Mouse (Mus musculus): ENCODE results near the gene Sdf4. TPM values are rescaled to one million over a fixed set of nuclear protein-coding genes. Genes with fewer than 3 reads are reported as not detected.

Sdf4 gene
- polyA plus RNA-seq (2015; fragmentation: Nextera tagmentation; extraction: Ambion mirVana), result 125 and 128 TPM in 2 replicates

DNA sequence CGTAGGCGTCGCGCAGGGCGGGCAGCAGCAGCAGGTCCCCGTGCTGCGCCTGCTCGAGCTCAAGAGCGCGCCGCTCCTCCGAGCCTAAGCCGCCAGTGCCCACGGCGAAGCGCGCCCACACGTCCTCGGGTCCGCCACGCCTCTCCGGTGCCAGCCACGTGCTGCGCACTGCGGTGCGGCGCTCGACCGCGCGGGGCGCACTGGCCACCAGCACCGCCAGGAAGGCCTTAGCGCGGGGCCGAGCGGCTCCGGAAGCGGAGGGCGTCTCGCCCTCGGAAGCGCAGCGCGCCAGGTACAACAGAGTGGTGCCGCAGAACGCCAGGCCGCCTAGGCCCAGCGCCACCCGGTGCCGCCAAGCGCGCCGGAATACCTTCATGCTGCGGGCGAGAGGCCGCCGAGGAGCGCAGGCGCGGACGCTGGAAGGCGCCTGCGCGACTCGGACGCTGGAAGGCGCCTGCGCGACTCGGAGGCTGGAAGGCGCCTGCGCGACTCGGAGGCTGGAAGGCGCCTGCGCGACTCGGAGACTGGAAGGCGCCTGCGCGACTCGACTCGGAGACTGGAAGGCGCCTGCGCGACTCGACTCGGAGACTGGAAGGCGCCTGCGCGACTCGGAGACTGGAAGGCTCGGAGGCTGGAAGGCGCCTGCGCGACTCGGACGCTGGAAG, at the start of gene Sdf4, which contains the start of gene B3galt6:
TSS of gene Sdf4 (plus strand) at position 632 of the 665 bp plus-strand sequence.
TSS of gene B3galt6 (minus strand) at position 409 of the 665 bp plus-strand sequence.
- Histone ChIP-seq H3K36me3 (peaks cover 21% of the 10 kb centered on the region), H3K4me2 (replicated peaks) (peak within 1 kb of the TSS; percentile 98), H3K9ac (replicated peaks) (peak within 1 kb of the TSS; percentile 85), H3K4me3 (replicated peaks) (peak within 1 kb of the TSS; percentile 89), H3K9me3 (no peaks in the 10 kb centered on the region), H3K4me1 (replicated peaks) (peaks cover 37% of the 10 kb centered on the region), H3K27me3 (no peaks in the 10 kb centered on the region), H3K27ac (peak within 1 kb of the TSS; percentile 94)
- under 1% methylated on average over 98 of the region's 99 CpGs for whole genome bisulfite sequencing
- ATAC-seq, result peak; percentile 89

DNA sequence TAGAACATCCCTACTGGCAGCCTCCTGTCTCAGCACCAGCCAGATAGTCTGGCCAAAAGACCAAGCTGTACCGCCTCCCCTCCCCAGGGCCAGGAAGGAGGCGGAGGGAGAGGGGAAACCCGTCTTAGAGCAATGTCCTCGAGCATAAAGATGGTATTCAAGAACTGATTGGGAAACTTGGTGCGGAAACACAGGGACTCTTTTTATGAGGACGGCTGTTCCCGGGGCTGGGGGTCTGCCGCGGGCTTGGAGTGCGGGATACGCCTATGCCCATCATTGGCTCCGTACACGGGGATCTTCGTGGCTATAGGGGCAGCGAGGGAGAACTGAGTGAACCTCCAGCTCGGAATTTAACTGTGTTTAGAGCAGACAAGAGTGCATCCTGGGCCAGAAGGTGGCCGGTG, 49.6 kb upstream of the Sdf4 start:
- Histone ChIP-seq H3K27me3 (peaks cover 10% of the 10 kb centered on the region; the same call in 1 of the 2 replicates), H3K4me3 (replicated peaks) (peak overlapping the region; percentile 96), H3K4me1 (replicated peaks) (peaks cover 25% of the 10 kb centered on the region), H3K9me3 (no peaks in the 10 kb centered on the region), H3K36me3 (peaks cover 16% of the 10 kb centered on the region), H3K9ac (replicated peaks) (peak overlapping the region; percentile 94), H3K4me2 (replicated peaks) (peak overlapping the region; percentile 88), H3K27ac (peak overlapping the region; percentile 86)
- ATAC-seq, result peak; percentile 68
- WGBS, result under 1% methylated on average over 17 of the region's 17 CpGs

DNA sequence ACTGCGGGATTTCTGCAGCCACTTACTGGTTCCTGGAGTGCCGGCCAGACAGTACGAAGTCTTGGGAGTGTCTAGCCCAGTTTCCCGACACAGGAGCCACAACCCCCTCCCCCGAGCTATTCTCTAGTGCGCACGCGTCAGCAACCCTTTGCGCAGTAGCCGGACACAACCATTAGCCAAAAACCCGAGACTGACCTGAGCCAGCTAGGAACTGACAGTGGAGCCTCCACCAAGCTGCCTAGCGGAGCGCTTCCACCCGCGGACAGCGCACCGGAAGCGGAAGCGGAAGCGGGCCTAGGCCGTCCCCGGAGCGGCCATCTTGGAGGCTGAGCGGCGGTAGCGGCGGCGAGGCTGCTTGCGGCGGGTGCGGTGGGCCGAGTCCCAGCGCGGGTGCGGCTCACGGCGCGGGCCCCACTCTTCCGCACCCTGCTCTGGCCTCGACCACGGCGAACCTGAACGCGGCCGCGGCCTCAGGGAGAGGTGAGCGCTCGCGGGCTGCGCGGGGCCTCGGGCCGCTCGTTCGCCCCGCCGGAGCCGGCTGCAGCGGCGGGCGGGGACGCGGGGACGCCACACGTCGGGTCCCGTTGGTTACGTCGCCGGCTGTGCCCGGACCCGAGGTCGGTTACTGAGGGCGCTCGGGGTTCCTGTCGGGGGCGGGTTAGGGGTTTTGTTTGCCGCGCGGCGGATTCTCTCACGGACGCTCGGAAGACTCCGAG, 49.0 kb upstream of the Sdf4 start, which contains the start of gene Ube2j2:
TSS of gene Ube2j2 (plus strand) at position 298 of the 716 bp plus-strand sequence.
- under 1% methylated on average over 85 of the region's 85 CpGs for WGBS
- Histone ChIP-seq H3K9me3 (no peaks in the 10 kb centered on the region), H3K4me1 (replicated peaks) (peaks cover 25% of the 10 kb centered on the region), H3K36me3 (peaks cover 22% of the 10 kb centered on the region), H3K27ac (peak within 1 kb of the TSS; percentile 86), H3K9ac (replicated peaks) (peak within 1 kb of the TSS; percentile 94), H3K4me3 (replicated peaks) (peak within 1 kb of the TSS; percentile 96), H3K27me3 (peaks cover 10% of the 10 kb centered on the region; the same call in 1 of the 2 replicates), H3K4me2 (replicated peaks) (peak within 1 kb of the TSS; percentile 88)
- ATAC-seq, result peak; percentile 99

DNA sequence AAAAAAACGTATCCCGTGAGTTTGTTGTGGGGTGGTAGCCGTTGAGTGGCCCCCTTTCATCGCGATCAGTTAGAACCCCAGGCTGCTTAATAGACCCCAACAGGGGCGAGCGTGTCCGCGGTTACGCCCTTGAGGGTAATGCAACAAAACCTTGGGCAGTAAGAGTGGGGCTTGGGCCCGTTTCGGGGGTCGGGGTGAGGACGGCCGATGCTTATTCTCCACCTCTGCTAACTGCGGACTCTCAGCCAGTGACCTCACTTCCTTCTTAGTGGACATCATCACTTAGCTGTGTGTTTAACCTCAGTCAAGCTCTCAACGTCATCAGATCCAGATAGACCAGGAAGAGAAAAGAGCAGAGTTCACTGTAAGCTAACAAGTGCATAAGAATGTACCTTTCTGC, 48.4 kb upstream of the Sdf4 start:
- peak; percentile 2; the same call in 1 of the 2 replicates for ATAC-seq
- H3K9me3 ChIP-seq, result no peaks in the 10 kb centered on the region
- H3K36me3 ChIP-seq, result peaks cover 27% of the 10 kb centered on the region
- peak overlapping the region; percentile 88 for H3K4me2 ChIP-seq (replicated peaks)
- under 1% methylated on average over 17 of the region's 17 CpGs for WGBS
- H3K27me3 ChIP-seq, result peaks cover 10% of the 10 kb centered on the region; the same call in 1 of the 2 replicates
- H3K4me1 ChIP-seq (replicated peaks), result peaks cover 25% of the 10 kb centered on the region
- H3K4me3 ChIP-seq (replicated peaks), result peak overlapping the region; percentile 96
- H3K9ac ChIP-seq (replicated peaks), result peak overlapping the region; percentile 94
- H3K27ac ChIP-seq, result peak overlapping the region; percentile 82

DNA sequence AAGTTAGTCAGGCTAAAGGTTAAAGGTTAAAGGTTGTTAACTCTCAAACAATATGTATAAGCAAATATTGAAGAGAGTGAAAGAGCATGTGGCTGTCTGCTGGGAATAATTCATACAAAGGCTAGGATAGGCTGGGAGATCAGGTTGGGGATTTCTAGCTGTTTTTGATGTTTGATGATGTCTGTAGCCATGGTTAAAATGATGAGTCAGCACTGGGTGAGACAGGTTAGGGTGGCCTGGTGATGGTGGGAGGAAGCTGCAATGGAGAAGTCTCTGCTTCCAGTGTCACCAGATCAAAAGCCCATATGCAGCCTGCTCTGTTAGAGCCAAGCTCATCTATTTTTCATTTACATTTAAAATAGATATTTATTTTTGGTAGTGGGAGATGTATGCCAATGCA, 45.6 kb upstream of the Sdf4 start:
- ATAC-seq, result no peak
- Histone ChIP-seq H3K27me3 (no peaks in the 10 kb centered on the region), H3K4me2 (replicated peaks) (no peak overlapping the region), H3K36me3 (peaks cover 55% of the 10 kb centered on the region), H3K27ac (no peak overlapping the region), H3K4me1 (replicated peaks) (peaks cover 25% of the 10 kb centered on the region), H3K4me3 (replicated peaks) (no peak overlapping the region), H3K9ac (replicated peaks) (no peak overlapping the region), H3K9me3 (no peaks in the 10 kb centered on the region)

DNA sequence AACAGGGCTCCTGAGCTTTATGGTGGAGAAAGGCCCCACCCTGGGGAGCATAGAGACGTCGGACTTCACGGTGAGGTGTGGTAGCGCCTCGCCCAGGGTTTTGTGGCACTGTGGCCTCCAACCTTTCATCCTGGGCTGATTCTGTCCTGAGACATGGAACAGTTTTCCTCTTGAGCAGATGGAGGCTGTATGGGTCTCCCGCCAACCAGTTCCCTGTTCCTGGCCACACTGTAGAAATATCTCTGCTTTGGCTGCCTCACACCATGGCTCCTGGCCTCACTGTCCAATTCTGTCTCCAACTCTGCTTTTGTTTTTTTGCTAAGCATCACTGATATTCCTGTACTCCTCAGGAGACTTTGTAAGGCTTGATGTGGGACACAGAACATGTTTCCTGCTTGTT, 37.2 kb upstream of the Sdf4 start:
- Histone ChIP-seq H3K9ac (replicated peaks) (no peak overlapping the region), H3K4me3 (replicated peaks) (no peak overlapping the region), H3K9me3 (no peaks in the 10 kb centered on the region), H3K36me3 (peaks cover 79% of the 10 kb centered on the region), H3K4me2 (replicated peaks) (no peak overlapping the region), H3K27me3 (no peaks in the 10 kb centered on the region), H3K4me1 (replicated peaks) (no peaks in the 10 kb centered on the region), H3K27ac (no peak overlapping the region)
- no peak for ATAC-seq
- 97% methylated on average over 6 of the region's 6 CpGs for WGBS

DNA sequence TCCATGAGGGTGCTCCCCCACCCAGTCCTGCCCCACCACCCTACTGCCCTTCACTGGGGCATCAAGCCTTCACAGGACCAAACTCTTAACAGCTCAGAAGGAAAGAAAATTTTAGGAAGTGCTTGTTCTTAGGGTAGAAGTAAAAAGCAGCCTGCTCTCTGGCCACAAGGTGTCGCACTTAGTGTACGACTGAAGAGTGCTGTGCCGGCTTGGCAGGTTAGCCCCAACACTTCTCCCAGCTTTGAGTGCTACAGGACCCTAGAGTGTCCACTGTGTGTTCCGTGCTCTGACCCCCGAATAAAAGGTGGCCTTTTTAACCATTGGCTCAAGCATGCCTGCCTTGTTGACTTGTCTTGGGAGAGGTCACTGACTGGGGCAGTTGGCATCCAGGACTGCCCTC, 33.4 kb upstream of the Sdf4 start:
- Histone ChIP-seq H3K36me3 (peaks cover 45% of the 10 kb centered on the region), H3K9ac (replicated peaks) (no peak overlapping the region), H3K27me3 (no peaks in the 10 kb centered on the region), H3K4me1 (replicated peaks) (peaks cover 19% of the 10 kb centered on the region), H3K4me3 (replicated peaks) (no peak overlapping the region), H3K27ac (no peak overlapping the region), H3K9me3 (no peaks in the 10 kb centered on the region), H3K4me2 (replicated peaks) (no peak overlapping the region)
- ATAC-seq, result peak; percentile 61
- 7% methylated on average over 5 of the region's 5 CpGs for WGBS

DNA sequence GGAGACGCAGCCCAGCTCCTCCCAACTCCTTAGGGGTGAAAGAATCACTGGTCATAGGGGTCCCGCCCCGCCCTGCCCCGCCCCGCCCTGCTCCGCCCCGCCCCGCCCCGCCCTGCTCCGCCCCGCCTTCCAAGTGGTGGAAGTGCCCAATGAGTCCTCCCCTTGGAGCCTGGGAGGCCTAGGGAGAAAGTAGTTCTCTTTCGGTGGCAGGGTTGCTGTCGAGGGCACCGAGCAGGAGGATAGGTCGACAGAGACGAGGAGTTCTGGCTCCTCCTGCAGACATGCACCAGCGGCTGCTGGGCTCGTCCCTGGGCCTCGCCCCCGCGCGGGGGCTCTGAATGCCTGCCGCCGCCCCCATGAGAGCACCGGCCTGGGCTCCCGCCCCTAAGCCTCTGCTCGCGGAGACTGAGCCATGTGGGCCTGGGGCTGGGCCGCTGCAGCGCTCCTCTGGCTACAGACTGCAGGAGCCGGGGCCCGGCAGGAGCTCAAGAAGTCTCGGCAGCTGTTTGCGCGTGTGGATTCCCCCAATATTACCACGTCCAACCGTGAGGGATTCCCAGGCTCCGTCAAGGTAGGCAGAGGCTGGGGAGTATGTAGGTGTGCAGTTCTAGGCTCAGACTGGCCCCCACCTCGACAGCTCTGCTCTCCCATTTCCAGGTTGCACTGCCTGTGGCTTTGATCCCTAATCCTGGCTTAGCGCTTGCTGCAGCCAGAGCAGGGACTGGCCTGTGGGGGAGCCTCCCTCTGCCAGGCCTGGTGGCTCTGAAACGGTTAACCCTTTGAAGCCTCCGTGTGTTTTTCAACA, 30.3 kb upstream of the Sdf4 start, which contains the start of gene C1qtnf12:
TSS of gene C1qtnf12 (plus strand) at position 152 of the 805 bp plus-strand sequence.
- peaks cover 19% of the 10 kb centered on the region for H3K4me1 ChIP-seq (replicated peaks)
- H3K27ac ChIP-seq, result peak within 1 kb of the TSS; percentile 44; the same call in 1 of the 2 replicates
- peak within 1 kb of the TSS; percentile 69 for H3K9ac ChIP-seq (replicated peaks)
- H3K4me3 ChIP-seq (replicated peaks), result peak within 1 kb of the TSS; percentile 41
- peak; percentile 79 for ATAC-seq
- peak within 1 kb of the TSS; percentile 78 for H3K4me2 ChIP-seq (replicated peaks)
- H3K27me3 ChIP-seq, result no peaks in the 10 kb centered on the region
- under 1% methylated on average over 42 of the region's 42 CpGs for WGBS
- H3K9me3 ChIP-seq, result no peaks in the 10 kb centered on the region
- H3K36me3 ChIP-seq, result peaks cover 41% of the 10 kb centered on the region

DNA sequence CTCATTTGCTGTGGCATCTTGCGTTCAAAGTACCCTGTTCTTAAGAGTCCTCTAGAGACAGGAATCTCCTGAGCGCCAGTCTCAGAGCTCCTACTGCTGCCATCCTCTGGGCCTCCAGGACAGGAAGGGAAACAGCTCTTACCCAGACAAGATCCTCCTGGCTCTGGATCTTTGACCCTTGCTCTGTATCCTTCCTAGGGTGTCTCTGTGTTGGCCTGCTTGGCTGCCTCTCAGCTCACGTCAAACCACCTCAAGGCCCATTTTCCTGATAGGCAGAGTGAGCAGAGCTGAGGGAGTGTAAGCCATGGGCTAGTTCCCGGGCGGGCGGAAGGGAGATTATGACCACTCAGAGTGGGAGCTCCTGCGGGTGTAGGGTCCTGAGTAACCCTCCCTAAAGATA, 29.6 kb upstream of the Sdf4 start:
- peak overlapping the region; percentile 78 for H3K4me2 ChIP-seq (replicated peaks)
- peak overlapping the region; percentile 69; the same call in 1 of the 2 replicates for H3K9ac ChIP-seq (replicated peaks)
- no peak for ATAC-seq
- no peaks in the 10 kb centered on the region for H3K9me3 ChIP-seq
- H3K27ac ChIP-seq, result 0 out of 2 replicates have a peak overlapping the region, but pooled peaks have one; percentile 44
- no peaks in the 10 kb centered on the region for H3K27me3 ChIP-seq
- H3K4me3 ChIP-seq (replicated peaks), result peak overlapping the region; percentile 41; the same call in 1 of the 2 replicates
- peaks cover 34% of the 10 kb centered on the region for H3K36me3 ChIP-seq
- 45% methylated on average over 7 of the region's 7 CpGs for WGBS
- peaks cover 19% of the 10 kb centered on the region for H3K4me1 ChIP-seq (replicated peaks)

DNA sequence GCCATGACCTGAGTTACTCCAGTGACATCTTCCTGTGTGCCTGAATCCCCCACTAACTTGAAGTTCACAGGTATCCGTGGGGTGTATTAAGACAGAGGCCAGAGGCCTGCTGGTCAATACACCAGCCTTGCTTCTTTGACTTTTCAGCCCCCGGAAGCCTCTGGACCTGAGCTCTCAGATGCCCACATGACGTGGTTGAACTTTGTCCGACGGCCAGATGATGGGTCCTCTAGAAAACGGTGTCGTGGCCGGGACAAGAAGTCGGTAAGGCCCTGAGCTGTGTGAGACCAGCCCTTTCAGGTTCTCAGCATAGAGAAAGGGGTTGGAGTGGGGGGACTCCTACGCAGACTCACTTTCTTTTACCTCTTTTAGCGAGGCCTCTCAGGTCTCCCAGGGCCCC, 28.3 kb upstream of the Sdf4 start:
- Histone ChIP-seq H3K9me3 (no peaks in the 10 kb centered on the region), H3K36me3 (peaks cover 26% of the 10 kb centered on the region)
- ATAC-seq, result no peak

GRCm38 (mm10) chr4:155969043-155969653, 23.5 kb upstream of the Sdf4 start:
- H3K4me3 ChIP-seq (replicated peaks), result no peak overlapping the region
- peaks cover 25% of the 10 kb centered on the region for H3K36me3 ChIP-seq
- no peak overlapping the region for H3K4me2 ChIP-seq (replicated peaks)
- ATAC-seq, result no peak
- H3K27me3 ChIP-seq, result no peaks in the 10 kb centered on the region
- no peak overlapping the region for H3K27ac ChIP-seq
- WGBS, result 85% methylated on average over 13 of the region's 13 CpGs
- H3K9ac ChIP-seq (replicated peaks), result no peak overlapping the region
- H3K4me1 ChIP-seq (replicated peaks), result no peaks in the 10 kb centered on the region
- H3K9me3 ChIP-seq, result no peaks in the 10 kb centered on the region

More for the DNA sequence above, 28.3 kb upstream of the Sdf4 start:
- peaks cover 19% of the 10 kb centered on the region for H3K4me1 ChIP-seq (replicated peaks)
- H3K27ac ChIP-seq, result no peak overlapping the region
- H3K4me2 ChIP-seq (replicated peaks), result no peak overlapping the region
- H3K4me3 ChIP-seq (replicated peaks), result no peak overlapping the region
- H3K27me3 ChIP-seq, result no peaks in the 10 kb centered on the region
- 95% methylated on average over 11 of the region's 11 CpGs for WGBS
- H3K9ac ChIP-seq (replicated peaks), result no peak overlapping the region
